Mouse (Mus musculus) spleen, postnatal 0 days (tissue): ENCODE data around the gene Rell1. TPM values are rescaled to one million over a fixed set of nuclear protein-coding genes. Genes with fewer than 3 reads are reported as not detected.

ENCODE experiments used
- polyA plus RNA-seq: library from polyadenylated mRNA; unstranded; fragments of >200 nt; fragmentation: Nextera tagmentation; extraction: Ambion mirVana; gene quantifications from 2 replicates; pipeline ENCODE4 v1.2.1, GENCODE M21; 2015

Rell1 gene
- 11.9 and 12.1 TPM in 2 replicates for polyA plus RNA-seq

GRCm38 (mm10) chr5:63968443-63969415 is at the start of gene Rell1:
Rell1 (minus strand) TSS chr5:63968897.

Other genes with a start within 250 kb of the Rell1 start
- gene 0610040J01Rik, start 156.5 kb downstream of the Rell1 start, polyA plus RNA-seq: 11.2 and 14.8 TPM in 2 replicates
- 22.9 and 23.5 TPM in 2 replicates for gene Pgm2, start 124.1 kb upstream of the Rell1 start, polyA plus RNA-seq
- gene Tbc1d1, start 187.4 kb upstream of the Rell1 start, polyA plus RNA-seq: 12.2 and 15.0 TPM in 2 replicates